Mouse (Mus musculus): ENCODE measurements around the gene Pmpca.

DNA sequence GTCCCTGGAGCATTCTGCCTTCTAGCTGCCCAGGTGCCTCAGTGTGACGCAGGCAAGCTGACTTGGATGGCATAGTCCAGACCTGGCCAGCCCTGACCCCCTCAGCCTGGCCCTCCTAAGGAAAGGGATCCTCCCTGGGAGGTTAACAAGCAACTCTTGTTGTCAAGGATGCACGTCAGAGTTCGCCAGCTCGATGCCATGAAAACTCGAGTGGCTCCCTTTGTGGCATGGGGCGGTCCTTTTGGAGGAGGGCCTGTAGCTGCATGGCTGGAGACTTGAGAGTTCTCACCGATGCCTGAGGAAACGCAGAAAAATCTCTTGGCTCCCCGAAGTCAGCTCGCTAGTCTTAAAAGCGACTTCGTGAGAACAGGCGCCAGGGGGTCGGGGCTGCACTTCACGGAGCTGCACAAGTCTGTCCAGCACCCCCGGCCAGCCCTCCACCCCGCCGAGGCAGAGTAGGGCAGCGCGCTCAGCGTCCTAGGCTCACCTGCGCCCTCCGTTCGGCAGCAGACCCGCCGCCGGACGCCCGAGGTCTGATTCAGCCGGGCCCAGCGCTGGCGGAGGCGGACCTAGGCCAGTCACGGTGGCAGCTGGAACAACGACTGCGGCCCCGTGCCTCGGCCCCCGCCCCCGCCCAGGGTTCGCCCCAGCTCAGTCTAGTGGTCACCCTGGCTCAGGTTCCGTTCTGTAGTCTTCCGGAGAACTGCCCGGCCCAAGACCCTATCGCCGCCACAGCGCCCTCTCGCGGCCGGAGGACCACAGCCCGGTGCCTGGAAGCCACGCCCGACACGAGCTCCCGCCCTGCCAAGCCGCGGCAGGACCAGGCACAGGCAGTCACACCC lies 19.6 kb downstream of the Pmpca start, which contains the start of gene Inpp5e:
- TF ChIP-seq GATA1 (IDR thresholded peaks at IDR 0.05; ENCODE audit: low read length) (no peak), TAL1 (IDR thresholded peaks at IDR 0.05; ENCODE audit: low read length) (no peak)

Data from erythroblast, embryonic 14.5 days (primary cell).